ENCODE assay signal across 9 mouse cellular contexts in genomic region chr11:50886933-50887293, GRCm38 (mm10). TPM values are rescaled to one million over a fixed set of nuclear protein-coding genes. Genes with fewer than 3 reads are reported as not detected.
DNase-seq lines count a peak whose midpoint lies in the region; ATAC-seq lines count a peak whose summit lies in the region.
"Had no signal": no experiment of that assay in that cellular context is flagged by ENCODE, and none has a peak within 500 bp of the region (broad histone marks: within the 10 kb centered on the region; RNA-seq: fewer than 3 reads in every experiment).

No protein-coding gene starts in this region.

- H3K4me1 ChIP-seq in neural tube, embryonic 11.5 days (ENCODE audit: control insufficient read depth, insufficient read depth, low read length), result peaks cover 11% of the 10 kb centered on the region; the same call in 1 of the 2 replicates
- peaks cover 17% of the 10 kb centered on the region for H3K4me1 ChIP-seq in limb, embryonic 10.5 days
- H3K4me1 ChIP-seq in neural tube, embryonic 13.5 days (replicated peaks), result peaks cover 25% of the 10 kb centered on the region

- peak; percentile 53 for ATAC-seq in neural tube, embryonic 11.5 days (ENCODE audit: insufficient read depth, low FRiP score, low TSS enrichment)
- ATAC-seq in neural tube, embryonic 13.5 days (ENCODE audit: low read depth), result peak; percentile 36
- no peak for ATAC-seq in erythroid progenitor cell, adult 5-6 weeks (replicated peaks; ENCODE audit: low FRiP score, poor library complexity, severe bottlenecking)

- peaks cover 6% of the 10 kb centered on the region; the same call in 1 of the 2 replicates for H3K36me3 ChIP-seq in neural tube, embryonic 11.5 days (ENCODE audit: control insufficient read depth, insufficient read depth, low read length)
- H3K36me3 ChIP-seq in limb, embryonic 10.5 days, result peaks cover 40% of the 10 kb centered on the region
- peaks cover 32% of the 10 kb centered on the region for H3K36me3 ChIP-seq in neural tube, embryonic 13.5 days

- H3K27me3 ChIP-seq in neural tube, embryonic 11.5 days (ENCODE audit: control insufficient read depth, insufficient read depth, low read length), result no peaks in the 10 kb centered on the region
- H3K27me3 ChIP-seq in limb, embryonic 10.5 days (ENCODE audit: low read depth, poor library complexity, severe bottlenecking), result no peaks in the 10 kb centered on the region
- H3K27me3 ChIP-seq in neural tube, embryonic 13.5 days, result no peaks in the 10 kb centered on the region

- no peaks in the 10 kb centered on the region; the same call in 1 of the 2 replicates for H3K9me3 ChIP-seq in neural tube, embryonic 11.5 days (ENCODE audit: control insufficient read depth, low read length)
- H3K9me3 ChIP-seq in limb, embryonic 10.5 days (replicated peaks), result no peaks in the 10 kb centered on the region
- no peaks in the 10 kb centered on the region for H3K9me3 ChIP-seq in neural tube, embryonic 13.5 days

- H3K27ac ChIP-seq in neural tube, embryonic 11.5 days (ENCODE audit: low read depth, low read length), result peak overlapping the region; percentile 62; the same call in 1 of the 2 replicates
- H3K27ac ChIP-seq in limb, embryonic 10.5 days, result peak overlapping the region; percentile 86
- peak overlapping the region; percentile 83 for H3K27ac ChIP-seq in neural tube, embryonic 13.5 days (replicated peaks)
- H3K27ac ChIP-seq: macrophage had no signal

- H3K4me2 ChIP-seq in neural tube, embryonic 11.5 days (ENCODE audit: low read depth), result peak overlapping the region; percentile 59
- H3K4me2 ChIP-seq in neural tube, embryonic 13.5 days, result peak overlapping the region; percentile 83

- 44% methylated on average over 10 of the region's 10 CpGs for WGBS in neural tube, embryonic 11.5 days
- WGBS in limb, embryonic 10.5 days, result 21% methylated on average over 10 of the region's 10 CpGs
- 28% methylated on average over 10 of the region's 10 CpGs for WGBS in neural tube, embryonic 13.5 days

- H3K4me3 ChIP-seq in neural tube, embryonic 11.5 days (ENCODE audit: low read depth, low read length), result peak overlapping the region; percentile 44
- H3K4me3 ChIP-seq in limb, embryonic 10.5 days, result peak overlapping the region; percentile 60
- peak overlapping the region; percentile 53 for H3K4me3 ChIP-seq in neural tube, embryonic 13.5 days

- DNase-seq in adrenal gland, postnatal 25 days, result peak; percentile 2
- no peak for DNase-seq in adrenal gland, adult 8-10 months
- DNase-seq in neural tube, embryonic 11.5 days (ENCODE audit: low spot score), result no peak
- no peak for DNase-seq in neural tube, embryonic 10.5 days (ENCODE audit: extremely low spot score, low spot score)
- no peak for DNase-seq in limb, embryonic 10.5 days (ENCODE audit: low spot score)
- DNase-seq in natural killer cell, adult 2 months (ENCODE audit: low spot score in 2 of 2), result no peak

- H3K9ac ChIP-seq in neural tube, embryonic 11.5 days (ENCODE audit: low read length), result peak overlapping the region; percentile 76
- H3K9ac ChIP-seq in neural tube, embryonic 13.5 days, result peak overlapping the region; percentile 77

RNA-seq across cellular contexts. Expression of gene Zfp454, which starts 0.5 kb away (rescaled TPM):
- 4.7 and 6.3 TPM in 2 replicates for total RNA-seq in adrenal gland, postnatal 25 days (2021)
- total RNA-seq in adrenal gland, adult 8-10 months (2022), result 1 to 10 TPM; 4.0 to 6.1 (median 4.8) TPM
- polyA plus RNA-seq in neural tube, embryonic 11.5 days (2014; fragmentation: Nextera tagmentation; extraction: Ambion mirVana), result 16.0 TPM in 2 replicates
- polyA plus RNA-seq in limb, embryonic 10.5 days (2016; fragmentation: Nextera tagmentation; extraction: Ambion mirVana), result 13.2 and 14.0 TPM in 2 replicates
- 11.7 and 14.1 TPM in 2 replicates for polyA plus RNA-seq in neural tube, embryonic 13.5 days (2015; fragmentation: Nextera tagmentation; extraction: Ambion mirVana)
- total RNA-seq in erythroid progenitor cell, adult 5-6 weeks (2015; ENCODE audit: low replicate concordance), result not detected in 2 replicates
- not detected in 2 replicates for total RNA-seq in erythroid progenitor cell, adult 5-6 weeks (2017; ENCODE audit: low replicate concordance)
- polyA plus RNA-seq: macrophage had no signal

RNA-seq across cellular contexts. Expression of gene Zfp2, which starts 29.1 kb away (rescaled TPM):
- 7.4 and 11.2 TPM in 2 replicates for total RNA-seq in adrenal gland, postnatal 25 days (2021)
- total RNA-seq in adrenal gland, adult 8-10 months (2022), result 10 to 100 TPM in 3 of 4 experiments, 1 to 10 TPM in 1; 9.4 to 12.8 (median 11.0) TPM
- 27.8 and 34.7 TPM in 2 replicates for polyA plus RNA-seq in neural tube, embryonic 11.5 days (2014; fragmentation: Nextera tagmentation; extraction: Ambion mirVana)
- 19.7 and 21.0 TPM in 2 replicates for polyA plus RNA-seq in limb, embryonic 10.5 days (2016; fragmentation: Nextera tagmentation; extraction: Ambion mirVana)
- polyA plus RNA-seq in neural tube, embryonic 13.5 days (2015; fragmentation: Nextera tagmentation; extraction: Ambion mirVana), result 38.6 and 43.2 TPM in 2 replicates
- not detected in 2 replicates for total RNA-seq in erythroid progenitor cell, adult 5-6 weeks (2015; ENCODE audit: low replicate concordance)
- not detected in 2 replicates for total RNA-seq in erythroid progenitor cell, adult 5-6 weeks (2017; ENCODE audit: low replicate concordance)

RNA-seq across cellular contexts. Expression of gene Grm6, which starts 36.4 kb away (rescaled TPM):
- not detected in 2 replicates for total RNA-seq in adrenal gland, postnatal 25 days (2021)
- total RNA-seq in adrenal gland, adult 8-10 months (2022), result not detected
- polyA plus RNA-seq in neural tube, embryonic 11.5 days (2014; fragmentation: Nextera tagmentation; extraction: Ambion mirVana), result not detected in 2 replicates
- not detected in 2 replicates for polyA plus RNA-seq in limb, embryonic 10.5 days (2016; fragmentation: Nextera tagmentation; extraction: Ambion mirVana)
- not detected in 2 replicates for polyA plus RNA-seq in neural tube, embryonic 13.5 days (2015; fragmentation: Nextera tagmentation; extraction: Ambion mirVana)
- total RNA-seq in erythroid progenitor cell, adult 5-6 weeks (2015; ENCODE audit: low replicate concordance), result not detected in 2 replicates
- total RNA-seq in erythroid progenitor cell, adult 5-6 weeks (2017; ENCODE audit: low replicate concordance), result not detected in 2 replicates
- polyA plus RNA-seq: macrophage had no signal

RNA-seq across cellular contexts. Expression of gene Zfp354b, which starts 44.5 kb away (rescaled TPM):
- total RNA-seq in adrenal gland, postnatal 25 days (2021), result 3.4 and 4.1 TPM in 2 replicates
- 1 to 10 TPM; 1.7 to 4.7 (median 3.3) TPM for total RNA-seq in adrenal gland, adult 8-10 months (2022)
- 1.4 and 1.6 TPM in 2 replicates for polyA plus RNA-seq in neural tube, embryonic 11.5 days (2014; fragmentation: Nextera tagmentation; extraction: Ambion mirVana)
- polyA plus RNA-seq in limb, embryonic 10.5 days (2016; fragmentation: Nextera tagmentation; extraction: Ambion mirVana), result 0.75 and 0.96 TPM in 2 replicates
- 3.2 and 4.1 TPM in 2 replicates for polyA plus RNA-seq in neural tube, embryonic 13.5 days (2015; fragmentation: Nextera tagmentation; extraction: Ambion mirVana)
- not detected in 2 replicates for total RNA-seq in erythroid progenitor cell, adult 5-6 weeks (2015; ENCODE audit: low replicate concordance)
- total RNA-seq in erythroid progenitor cell, adult 5-6 weeks (2017; ENCODE audit: low replicate concordance), result not detected in 2 replicates
- polyA plus RNA-seq: macrophage had no signal

RNA-seq across cellular contexts. Expression of gene Zfp879, which starts 45.6 kb away (rescaled TPM):
- 0.62 and 1.0 TPM in 2 replicates for total RNA-seq in adrenal gland, postnatal 25 days (2021)
- 1 to 10 TPM; 1.0 to 1.5 (median 1.2) TPM for total RNA-seq in adrenal gland, adult 8-10 months (2022)
- polyA plus RNA-seq in neural tube, embryonic 11.5 days (2014; fragmentation: Nextera tagmentation; extraction: Ambion mirVana), result 0.56 and 0.80 TPM in 2 replicates
- 0.63 TPM in 2 replicates for polyA plus RNA-seq in limb, embryonic 10.5 days (2016; fragmentation: Nextera tagmentation; extraction: Ambion mirVana)
- 0.99 and 1.5 TPM in 2 replicates for polyA plus RNA-seq in neural tube, embryonic 13.5 days (2015; fragmentation: Nextera tagmentation; extraction: Ambion mirVana)
- total RNA-seq in erythroid progenitor cell, adult 5-6 weeks (2015; ENCODE audit: low replicate concordance), result not detected in 2 replicates
- not detected in 2 replicates for total RNA-seq in erythroid progenitor cell, adult 5-6 weeks (2017; ENCODE audit: low replicate concordance)
- polyA plus RNA-seq: macrophage had no signal
